Mouse (Mus musculus) MEL (cell line): ENCODE measurements around the gene Gm10563. TPM values are rescaled to one million over a fixed set of nuclear protein-coding genes. Genes with fewer than 3 reads are reported as not detected.

Experiments used
- DNase-seq: peaks from one replicate; pipeline ENCODE4 v3.0.0; 2011; ENCODE audit warnings: low read depth, low spot score
- H3K27ac ChIP-seq: 2 replicates; pipeline ENCODE4 v1.5.1; 2012; ENCODE audit warnings: low read depth, mild to moderate bottlenecking, control low read depth, low read length, moderate library complexity; ENCODE audit not compliant: control insufficient read depth
- H3K27me3 ChIP-seq, 2 experiments: fragments of 150-350 bp in 1 of 2; sonication (generic) in 1 of 2; 2 replicates each; pipeline ENCODE4 v1.6.1; 2012; ENCODE audit warnings: low read length in 2 of 2, mild to moderate bottlenecking in 2 of 2, improper control_type of control experiment in 1 of 2, moderate library complexity in 1 of 2; ENCODE audit not compliant: insufficient read depth in 2 of 2, control insufficient read depth in 1 of 2
- H3K36me3 ChIP-seq, 2 experiments: 2 replicates each; pipeline ENCODE4 v1.6.1; 2012 to 2014; ENCODE audit warnings: low read length in 2 of 2, improper control_type of control experiment in 1 of 2, inconsistent platforms in 1 of 2, mild to moderate bottlenecking in 1 of 2; ENCODE audit not compliant: insufficient read depth in 2 of 2, control insufficient read depth in 1 of 2
- H3K4me1 ChIP-seq, 2 experiments: fragments of 150-350 bp in 1 of 2; sonication (generic) in 1 of 2; 2 replicates each; pipeline ENCODE4 v1.6.1; 2012; ENCODE audit warnings: low read length in 2 of 2, improper control_type of control experiment in 1 of 2, mild to moderate bottlenecking in 1 of 2; ENCODE audit not compliant: insufficient read depth in 2 of 2, control insufficient read depth in 1 of 2
- H3K4me3 ChIP-seq, 2 experiments: fragments of 150-350 bp in 1 of 2; sonication (generic) in 1 of 2; 2 replicates each; pipeline ENCODE4 v1.5.1; 2012; ENCODE audit warnings: low read depth in 2 of 2, low read length in 2 of 2, mild to moderate bottlenecking in 2 of 2, moderate library complexity in 2 of 2, control low read depth in 1 of 2, improper control_type of control experiment in 1 of 2; ENCODE audit not compliant: control insufficient read depth in 1 of 2, insufficient read depth in 1 of 2
- H3K79me2 ChIP-seq: 2 replicates; pipeline ENCODE4 v1.6.1; 2012; ENCODE audit warnings: mild to moderate bottlenecking, low read length, moderate library complexity; ENCODE audit not compliant: control insufficient read depth, poor library complexity, insufficient read depth
- H3K9ac ChIP-seq: 2 replicates; pipeline ENCODE4 v1.6.1; 2012; ENCODE audit warnings: low read depth, mild to moderate bottlenecking, control low read depth, low read length, moderate library complexity; ENCODE audit not compliant: control insufficient read depth, poor library complexity, severe bottlenecking
- H3K9me3 ChIP-seq: fragments of 150-350 bp; sonication (generic); replicated peaks from 2 replicates; pipeline ENCODE4 v1.6.1; 2012; ENCODE audit warnings: mild to moderate bottlenecking, low read length, improper control_type of control experiment, moderate library complexity; ENCODE audit not compliant: insufficient read depth
- BHLHE40 ChIP-seq: IDR thresholded peaks from 2 replicates; pipeline ENCODE4 v1.6.1; 2012; ENCODE audit warnings: low read depth, mild to moderate bottlenecking, inconsistent platforms, low read length, improper control_type of control experiment, borderline replicate concordance
- CHD1 ChIP-seq: IDR thresholded peaks from 2 replicates; pipeline ENCODE4 v1.6.1; 2012; ENCODE audit warnings: low read depth, mild to moderate bottlenecking, inconsistent platforms, low read length, improper control_type of control experiment
- CHD2 ChIP-seq: IDR thresholded peaks from 2 replicates; pipeline ENCODE4 v1.6.1; 2011; ENCODE audit warnings: low read length, improper control_type of control experiment
- E2F4 ChIP-seq: IDR thresholded peaks from 2 replicates; pipeline ENCODE4 v1.6.1; 2011; ENCODE audit warnings: low read depth, low read length, improper control_type of control experiment, borderline replicate concordance
- ELF1 ChIP-seq: IDR thresholded peaks from 2 replicates; pipeline ENCODE4 v1.6.1; 2014; ENCODE audit warnings: low read depth, mild to moderate bottlenecking, inconsistent platforms, low read length, improper control_type of control experiment, moderate library complexity
- EP300 ChIP-seq, 2 experiments: IDR thresholded peaks; 2 replicates each; pipeline ENCODE4 v1.6.1; 2011; ENCODE audit warnings: improper control_type of control experiment in 2 of 2, low read length in 2 of 2, low read depth in 1 of 2, mild to moderate bottlenecking in 1 of 2
- ETS1 ChIP-seq: IDR thresholded peaks from 2 replicates; pipeline ENCODE4 v1.6.1; 2012; ENCODE audit warnings: low read depth, mild to moderate bottlenecking, inconsistent platforms, low read length, improper control_type of control experiment, moderate library complexity
- GABPA ChIP-seq: IDR thresholded peaks from 2 replicates; pipeline ENCODE4 v1.6.1; 2012; ENCODE audit warnings: low read depth, mild to moderate bottlenecking, inconsistent platforms, low read length, improper control_type of control experiment, moderate library complexity
- HCFC1 ChIP-seq: IDR thresholded peaks from 2 replicates; pipeline ENCODE4 v1.6.1; 2012; ENCODE audit warnings: low read depth, mild to moderate bottlenecking, inconsistent platforms, low read length, improper control_type of control experiment, moderate library complexity
- JUND ChIP-seq: IDR thresholded peaks from 2 replicates; pipeline ENCODE4 v1.6.1; 2011; ENCODE audit warnings: low read depth, mild to moderate bottlenecking, improper control_type of control experiment, low read length
- KAT2A ChIP-seq: conservative IDR thresholded peaks from 2 replicates; pipeline ENCODE4 v1.6.1; 2012; ENCODE audit warnings: low read depth, low read length, improper control_type of control experiment, inconsistent platforms
- MAFK ChIP-seq: IDR thresholded peaks from 2 replicates; pipeline ENCODE4 v1.6.1; 2011; ENCODE audit warnings: low read depth, mild to moderate bottlenecking, low read length, improper control_type of control experiment, borderline replicate concordance
- MAX ChIP-seq: IDR thresholded peaks from 2 replicates; pipeline ENCODE4 v1.6.1; 2011; ENCODE audit warnings: low read length, improper control_type of control experiment
- MAZ ChIP-seq: IDR thresholded peaks from 2 replicates; pipeline ENCODE4 v1.6.1; 2012; ENCODE audit warnings: low read depth, mild to moderate bottlenecking, inconsistent platforms, low read length, improper control_type of control experiment
- MEF2A ChIP-seq: IDR thresholded peaks from 2 replicates; pipeline ENCODE4 v1.6.1; 2014; ENCODE audit warnings: low read depth, mild to moderate bottlenecking, inconsistent platforms, low read length, improper control_type of control experiment; ENCODE audit not compliant: poor library complexity, insufficient replicate concordance, severe bottlenecking; ENCODE audit errors: extremely low read depth
- MYC ChIP-seq: IDR thresholded peaks from 2 replicates; pipeline ENCODE4 v1.6.1; 2011; ENCODE audit warnings: low read depth, mild to moderate bottlenecking, low read length, improper control_type of control experiment, moderate library complexity
- NELFE ChIP-seq: IDR thresholded peaks from 2 replicates; pipeline ENCODE4 v1.6.1; 2011; ENCODE audit warnings: low read depth, low read length, improper control_type of control experiment
- NRF1 ChIP-seq: IDR thresholded peaks from 2 replicates; pipeline ENCODE4 v1.6.1; 2014; ENCODE audit warnings: low read depth, mild to moderate bottlenecking, inconsistent platforms, low read length, improper control_type of control experiment, moderate library complexity; ENCODE audit not compliant: poor library complexity, insufficient read depth, severe bottlenecking
- POLR2A ChIP-seq, 2 experiments: IDR thresholded peaks; 2 replicates each; pipeline ENCODE4 v1.6.1; 2011 to 2012; ENCODE audit warnings: low read length in 2 of 2, mild to moderate bottlenecking in 2 of 2, control low read depth in 1 of 2, improper control_type of control experiment in 1 of 2, low read depth in 1 of 2, moderate library complexity in 1 of 2; ENCODE audit not compliant: control insufficient read depth in 1 of 2, insufficient read depth in 1 of 2, poor library complexity in 1 of 2
- RAD21 ChIP-seq: IDR thresholded peaks from 2 replicates; pipeline ENCODE4 v1.6.1; 2011; ENCODE audit warnings: mild to moderate bottlenecking, low read depth, low read length, improper control_type of control experiment
- RCOR1 ChIP-seq: IDR thresholded peaks from 2 replicates; pipeline ENCODE4 v1.6.1; 2012; ENCODE audit warnings: low read depth, mild to moderate bottlenecking, inconsistent platforms, low read length, improper control_type of control experiment
- TAL1 ChIP-seq: IDR thresholded peaks from 2 replicates; pipeline ENCODE4 v1.6.1; 2012; ENCODE audit warnings: mild to moderate bottlenecking, inconsistent platforms, low read length, moderate library complexity, mixed read lengths
- TBP ChIP-seq: IDR thresholded peaks from 2 replicates; pipeline ENCODE4 v1.8.0; 2011; ENCODE audit warnings: low read depth, low read length, improper control_type of control experiment
- TCF12 ChIP-seq: IDR thresholded peaks from 2 replicates; pipeline ENCODE4 v1.6.1; 2014; ENCODE audit warnings: low read depth, mild to moderate bottlenecking, inconsistent platforms, low read length, improper control_type of control experiment, moderate library complexity
- USF1 ChIP-seq: IDR thresholded peaks from 2 replicates; pipeline ENCODE4 v1.6.1; 2014; ENCODE audit warnings: low read depth, mild to moderate bottlenecking, inconsistent platforms, low read length, improper control_type of control experiment, moderate library complexity
- ZC3H11A ChIP-seq: IDR thresholded peaks from 2 replicates; pipeline ENCODE4 v1.6.1; 2012; ENCODE audit warnings: low read depth, mild to moderate bottlenecking, inconsistent platforms, low read length, improper control_type of control experiment
- polyA plus RNA-seq, 2 experiments: library from polyadenylated mRNA; stranded (reverse) in 1 of 2; unstranded in 1 of 2; fragments of >175 nt in 1 of 2; fragments of >200 nt in 1 of 2; gene quantifications; 2 replicates each; pipeline versions ENCODE4 v1.2.1 to v1.2.4; 2012; ENCODE audit warnings: low replicate concordance in 2 of 2, low read depth in 1 of 2; ENCODE audit not compliant: insufficient read length in 2 of 2, insufficient read depth in 1 of 2, missing spikeins in 1 of 2
- total RNA-seq: library from RNA; depleted of rRNA; stranded (reverse); fragments of 300-350 nt; gene quantifications from 2 replicates; pipeline ENCODE4 v1.2.3, GENCODE M21; 2012

The Gm10563 gene
- total and polyA plus RNA-seq, 3 experiments: not detected

- TF ChIP-seq ETS1: no peak
- no peak for TF ChIP-seq MAX
- TF ChIP-seq JUND: no peak
- TF ChIP-seq E2F4: no peak
- no peak for TF ChIP-seq MEF2A
- no peak for TF ChIP-seq MAZ
- no peak for TF ChIP-seq POLR2A (IDR thresholded peaks at IDR 0.05; ENCODE audit: control insufficient read depth in 1 of 2, insufficient read depth in 1 of 2, low read depth in 1 of 2, low read length in 2 of 2, poor library complexity in 1 of 2)
- no peak for TF ChIP-seq GABPA
- no peak for TF ChIP-seq TAL1
- TF ChIP-seq MAFK: no peak
- no peak for TF ChIP-seq KAT2A
- no peak for TF ChIP-seq USF1
- no peak for TF ChIP-seq NRF1
- TF ChIP-seq CHD2: no peak
- no peak for TF ChIP-seq TBP
- TF ChIP-seq RAD21: no peak
- no peak for TF ChIP-seq ELF1
- no peak for TF ChIP-seq CHD1
- TF ChIP-seq NELFE: no peak
- TF ChIP-seq BHLHE40: no peak
- no peaks in the 10 kb centered on the region for H3K79me2 ChIP-seq
- H3K36me3 ChIP-seq: peaks cover 0 to 11% of the 10 kb centered on the region in 2 experiments; a peak in 2 of 4 replicates
- no peaks in the 10 kb centered on the region for H3K9me3 ChIP-seq
- H3K27ac ChIP-seq: no peak overlapping the region
- H3K4me3 ChIP-seq: no peak overlapping the region
- H3K4me1 ChIP-seq: no peaks in the 10 kb centered on the region
- H3K27me3 ChIP-seq: no peaks in the 10 kb centered on the region
- DNase-seq: no peak
- no peak overlapping the region for H3K9ac ChIP-seq
Observed at GRCm38 (mm10) chr4:155653451-155654182, 8.4 kb upstream of the Gm10563 start.

GRCm38 (mm10) chr4:155653086-155653450 is 7.9 kb upstream of the Gm10563 start, which contains the start of gene Mmp23:
Mmp23 (minus strand) TSS chr4:155653384.
- Histone ChIP-seq H3K9me3 (no peaks in the 10 kb centered on the region), H3K36me3 (peaks cover 0 to 11% of the 10 kb centered on the region in 2 experiments; a peak in 2 of 4 replicates), H3K9ac (no peak within 1 kb of the TSS), H3K4me3 (no peak within 1 kb of the TSS), H3K27ac (no peak within 1 kb of the TSS), H3K27me3 (no peaks in the 10 kb centered on the region), H3K79me2 (no peaks in the 10 kb centered on the region), H3K4me1 (no peaks in the 10 kb centered on the region)
- DNase-seq: no peak
- no peak for TF ChIP-seq NRF1
- TF ChIP-seq CHD1: no peak
- no peak for TF ChIP-seq MAFK
- TF ChIP-seq ETS1: no peak
- no peak for TF ChIP-seq HCFC1
- TF ChIP-seq MAX: no peak
- TF ChIP-seq RAD21: no peak
- no peak for TF ChIP-seq EP300 (IDR thresholded peaks at IDR 0.05; ENCODE audit: low read depth in 1 of 2, low read length in 2 of 2)
- TF ChIP-seq RCOR1: no peak
- TF ChIP-seq E2F4: no peak
- TF ChIP-seq ZC3H11A: no peak
- no peak for TF ChIP-seq ELF1
- no peak for TF ChIP-seq MYC
- no peak for TF ChIP-seq TAL1
- no peak for TF ChIP-seq TCF12
- TF ChIP-seq, all 39 proteins: peak for 0
